Mouse (Mus musculus) neural tube, embryonic 15.5 days (tissue): ENCODE data around the gene Igsf11. TPM values are rescaled to one million over a fixed set of nuclear protein-coding genes. Genes with fewer than 3 reads are reported as not detected.

Experiments used
- ATAC-seq: fragments of 200-750 bp; cut with Nextera tagmentation; 2 replicates; pipeline ENCODE4 v1.8.0; 2017; ENCODE audit warnings: mild to moderate bottlenecking, moderate TSS enrichment, moderate library complexity; ENCODE audit not compliant: low FRiP score
- H3K27ac ChIP-seq: fragments of 300-500 bp; sonication (generic); replicated peaks from 2 replicates; pipeline ENCODE4 v1.5.1; 2015; ENCODE audit warnings: mild to moderate bottlenecking, inconsistent platforms
- H3K27me3 ChIP-seq: fragments of 300-500 bp; sonication (generic); replicated peaks from 2 replicates; pipeline ENCODE4 v1.6.1; 2015; ENCODE audit warnings: inconsistent platforms
- H3K36me3 ChIP-seq: fragments of 300-500 bp; sonication (generic); 2 replicates; pipeline ENCODE4 v1.6.1; 2015; ENCODE audit warnings: inconsistent platforms
- H3K4me1 ChIP-seq: fragments of 300-500 bp; sonication (generic); 2 replicates; pipeline ENCODE4 v1.6.1; 2015; ENCODE audit warnings: inconsistent platforms
- H3K4me2 ChIP-seq: fragments of 300-500 bp; sonication (generic); 2 replicates; pipeline ENCODE4 v1.6.1; 2015; ENCODE audit warnings: inconsistent platforms, mild to moderate bottlenecking, moderate library complexity
- H3K4me3 ChIP-seq: fragments of 300-500 bp; sonication (generic); replicated peaks from 2 replicates; pipeline ENCODE4 v1.5.1; 2015; ENCODE audit warnings: mild to moderate bottlenecking, inconsistent platforms
- H3K9ac ChIP-seq: fragments of 300-500 bp; sonication (generic); replicated peaks from 2 replicates; pipeline ENCODE4 v1.6.1; 2015; ENCODE audit warnings: mild to moderate bottlenecking, inconsistent platforms
- H3K9me3 ChIP-seq: fragments of 300-500 bp; sonication (generic); replicated peaks from 2 replicates; pipeline ENCODE4 v1.6.1; 2016; ENCODE audit warnings: inconsistent platforms
- WGBS: fragments of 180-500 bp; shearing (Covaris S2); methylation state at CpG from one replicate; pipeline ENCODE4 v1.1.7; 2015; ENCODE audit warnings: mixed read lengths; 5-methylcytosine and 5-hydroxymethylcytosine counted together
- polyA plus RNA-seq: library from polyadenylated mRNA; unstranded; fragments of >200 nt; fragmentation: Nextera tagmentation; extraction: Ambion mirVana; gene quantifications from 2 replicates; pipeline ENCODE4 v1.2.1, GENCODE M21; 2015

The Igsf11 gene
- polyA plus RNA-seq, 1 experiment from 2014 or later: 3.1 TPM

DNA sequence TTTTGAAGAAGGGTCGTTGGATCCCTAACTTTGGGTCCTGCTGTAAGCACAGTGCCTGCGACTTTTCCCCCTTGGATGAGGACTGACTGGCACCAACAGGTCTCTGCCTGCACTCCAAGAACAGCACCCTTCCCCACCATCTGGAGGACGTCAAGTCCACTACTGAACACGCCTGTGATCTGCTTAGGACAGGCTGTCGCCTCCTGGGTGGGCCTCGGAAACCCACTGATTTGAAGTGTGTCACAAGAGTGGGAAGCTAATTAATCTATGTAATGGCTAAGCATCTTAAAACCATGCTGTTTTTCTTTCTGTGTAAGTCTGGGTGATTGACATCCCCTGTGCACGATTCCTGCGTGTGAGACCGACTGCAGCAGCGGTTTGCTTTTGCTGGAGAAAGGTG is 13.4 kb downstream of the Igsf11 start:
- WGBS: 75% methylated on average over 10 of the region's 10 CpGs
- H3K4me3 ChIP-seq: no peak overlapping the region
- no peak overlapping the region for H3K4me2 ChIP-seq
- ATAC-seq: no peak
- peaks cover 8% of the 10 kb centered on the region; the same call in 1 of the 2 replicates for H3K4me1 ChIP-seq
- no peaks in the 10 kb centered on the region for H3K9me3 ChIP-seq
- H3K27me3 ChIP-seq: 0 out of 2 replicates have a peak, but pooled peaks cover 6% of the 10 kb centered on the region
- H3K36me3 ChIP-seq: no peaks in the 10 kb centered on the region
- no peak overlapping the region for H3K9ac ChIP-seq
- no peak overlapping the region for H3K27ac ChIP-seq

DNA sequence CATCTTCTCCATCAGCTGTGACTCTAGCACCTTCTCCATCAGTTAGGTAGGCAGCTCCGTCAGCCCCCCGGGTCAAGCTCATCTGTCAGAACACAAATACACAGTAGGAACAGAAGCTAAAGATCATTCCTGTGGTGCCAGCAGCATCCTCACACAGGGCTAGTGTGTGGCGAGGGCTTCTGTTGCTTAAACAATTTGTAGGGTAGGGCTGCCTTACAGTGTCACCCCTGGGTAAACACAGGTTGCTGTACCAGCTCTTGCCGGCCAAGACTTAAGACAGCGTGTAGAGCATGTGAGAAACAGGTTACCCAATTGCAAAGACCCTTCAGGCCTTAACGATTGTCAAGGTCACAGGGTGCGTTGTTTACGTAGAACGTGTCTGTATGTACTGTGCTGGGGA is 15.8 kb downstream of the Igsf11 start:
- ATAC-seq: 0 out of 2 replicates have a peak, but pooled peaks have one; percentile 39
- Histone ChIP-seq H3K4me3 (no peak overlapping the region), H3K9ac (no peak overlapping the region), H3K27ac (no peak overlapping the region), H3K27me3 (0 out of 2 replicates have a peak, but pooled peaks cover 5% of the 10 kb centered on the region), H3K4me1 (peaks cover 3% of the 10 kb centered on the region; the same call in 1 of the 2 replicates), H3K4me2 (no peak overlapping the region), H3K36me3 (no peaks in the 10 kb centered on the region), H3K9me3 (no peaks in the 10 kb centered on the region)
- 69% methylated on average over 9 of the region's 9 CpGs for WGBS

DNA sequence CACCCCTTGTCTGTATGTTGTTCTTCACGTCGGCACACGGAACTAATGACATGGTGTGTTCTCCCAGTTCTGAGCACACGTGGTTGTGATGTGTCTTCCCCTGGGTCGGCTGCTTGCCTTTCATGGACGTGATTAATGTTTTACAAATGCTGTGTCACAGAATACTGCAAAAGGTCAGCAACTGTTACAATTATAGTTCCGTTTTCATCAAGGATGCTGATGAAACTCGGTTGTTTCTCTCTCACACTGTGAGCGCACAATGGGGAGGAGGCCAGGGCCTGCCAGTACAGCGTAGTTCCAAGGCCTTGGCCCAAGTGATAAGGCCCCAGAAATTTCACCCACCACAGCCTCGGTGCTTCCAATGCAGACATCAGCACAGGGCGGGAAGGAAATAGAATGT is 17.0 kb downstream of the Igsf11 start:
- Histone ChIP-seq H3K36me3 (no peaks in the 10 kb centered on the region), H3K27ac (no peak overlapping the region), H3K4me1 (0 out of 2 replicates have a peak, but pooled peaks cover 3% of the 10 kb centered on the region), H3K9ac (no peak overlapping the region), H3K9me3 (no peaks in the 10 kb centered on the region), H3K4me2 (no peak overlapping the region), H3K27me3 (no peaks in the 10 kb centered on the region), H3K4me3 (no peak overlapping the region)
- WGBS: 59% methylated on average over 12 of the region's 12 CpGs
- no peak for ATAC-seq

DNA sequence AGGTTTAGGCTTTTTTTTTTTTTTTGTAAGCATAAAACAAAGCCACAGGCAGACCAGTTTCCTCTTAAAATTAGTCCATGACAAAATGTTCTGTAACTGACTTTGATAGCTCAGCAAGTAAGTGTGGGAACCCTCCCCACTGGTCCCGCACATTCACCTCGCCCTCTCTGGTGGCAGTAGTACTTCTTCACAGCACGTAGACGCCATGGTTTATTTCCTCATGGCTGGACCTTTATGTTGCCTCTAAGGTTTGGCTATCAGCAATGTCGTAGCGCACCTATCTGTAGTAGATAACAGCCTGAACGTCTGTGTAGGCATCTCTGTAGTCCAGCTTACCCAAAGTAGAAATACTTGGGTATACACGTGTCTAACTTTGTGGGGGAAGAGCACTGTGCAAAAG is 17.6 kb downstream of the Igsf11 start:
- no peak for ATAC-seq
- Histone ChIP-seq H3K4me3 (no peak overlapping the region), H3K4me2 (no peak overlapping the region), H3K4me1 (0 out of 2 replicates have a peak, but pooled peaks cover 3% of the 10 kb centered on the region), H3K9me3 (no peaks in the 10 kb centered on the region), H3K9ac (no peak overlapping the region), H3K27me3 (no peaks in the 10 kb centered on the region), H3K27ac (no peak overlapping the region), H3K36me3 (no peaks in the 10 kb centered on the region)
- WGBS: 87% methylated on average over 8 of the region's 8 CpGs

DNA sequence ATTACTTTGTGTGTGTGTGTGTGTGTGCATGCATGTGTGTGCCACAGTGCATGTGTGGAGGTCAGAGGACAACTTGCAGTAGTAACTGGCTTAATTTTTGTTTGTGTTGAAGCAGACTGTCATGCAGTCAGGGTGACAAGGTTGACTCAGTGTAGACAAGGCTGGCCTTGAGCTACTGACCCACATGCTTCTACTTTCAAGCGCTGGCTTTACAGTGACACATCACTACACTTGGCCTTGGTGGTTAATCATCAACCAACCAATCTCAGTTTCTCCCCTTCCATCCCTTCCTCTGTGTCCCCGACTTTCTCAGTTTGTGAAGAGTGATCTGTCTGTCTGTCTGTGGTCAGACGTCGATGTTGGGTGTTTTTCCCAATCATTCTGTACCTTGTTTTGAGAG is 23.0 kb downstream of the Igsf11 start:
- Histone ChIP-seq H3K27me3 (no peaks in the 10 kb centered on the region), H3K4me3 (no peak overlapping the region), H3K9ac (no peak overlapping the region), H3K4me2 (no peak overlapping the region), H3K9me3 (no peaks in the 10 kb centered on the region), H3K27ac (no peak overlapping the region), H3K36me3 (no peaks in the 10 kb centered on the region), H3K4me1 (no peaks in the 10 kb centered on the region)
- 92% methylated on average over 4 of the region's 4 CpGs for WGBS
- no peak for ATAC-seq

DNA sequence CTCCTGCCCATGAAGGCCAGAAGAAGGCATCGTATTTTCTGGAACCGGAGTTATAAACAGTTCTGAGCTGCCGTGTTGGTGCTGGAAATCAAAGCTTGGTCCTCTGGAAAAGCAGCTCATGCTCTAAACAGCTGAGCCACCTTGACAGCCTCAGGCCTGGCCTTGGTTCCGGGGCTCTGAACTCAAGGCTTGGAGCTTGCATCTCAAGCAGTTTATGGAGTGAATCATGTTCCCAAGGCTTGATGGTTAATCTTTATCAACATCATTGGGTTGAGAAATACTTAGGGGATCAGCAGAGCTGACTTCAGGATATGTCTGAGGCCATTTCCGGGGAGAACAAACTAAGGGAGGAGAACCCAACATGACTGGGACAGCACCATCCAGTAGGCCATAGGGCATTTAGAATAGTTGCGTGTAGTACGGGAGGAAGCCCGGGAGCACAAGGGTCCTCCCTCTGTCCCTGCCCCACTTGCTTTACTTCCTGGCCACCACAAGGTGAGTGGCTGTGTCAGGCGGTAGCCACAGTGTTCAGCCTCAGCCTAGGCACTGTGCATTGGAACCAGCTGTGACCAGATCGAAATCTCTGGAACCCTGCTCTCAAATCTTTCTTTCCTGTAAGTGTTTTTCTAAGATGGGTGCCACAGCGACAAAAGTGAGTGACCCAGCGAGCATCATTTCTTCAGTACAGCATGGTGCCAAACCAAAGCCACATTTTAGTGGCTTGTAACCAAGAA is 23.7 kb downstream of the Igsf11 start:
- no peaks in the 10 kb centered on the region for H3K27me3 ChIP-seq
- H3K4me2 ChIP-seq: no peak overlapping the region
- H3K27ac ChIP-seq: no peak overlapping the region
- no peak for ATAC-seq
- H3K4me3 ChIP-seq: no peak overlapping the region
- H3K4me1 ChIP-seq: no peaks in the 10 kb centered on the region
- H3K9me3 ChIP-seq: no peaks in the 10 kb centered on the region
- H3K9ac ChIP-seq: no peak overlapping the region
- whole genome bisulfite sequencing: 95% methylated on average over 12 of the region's 12 CpGs
- H3K36me3 ChIP-seq: no peaks in the 10 kb centered on the region

DNA sequence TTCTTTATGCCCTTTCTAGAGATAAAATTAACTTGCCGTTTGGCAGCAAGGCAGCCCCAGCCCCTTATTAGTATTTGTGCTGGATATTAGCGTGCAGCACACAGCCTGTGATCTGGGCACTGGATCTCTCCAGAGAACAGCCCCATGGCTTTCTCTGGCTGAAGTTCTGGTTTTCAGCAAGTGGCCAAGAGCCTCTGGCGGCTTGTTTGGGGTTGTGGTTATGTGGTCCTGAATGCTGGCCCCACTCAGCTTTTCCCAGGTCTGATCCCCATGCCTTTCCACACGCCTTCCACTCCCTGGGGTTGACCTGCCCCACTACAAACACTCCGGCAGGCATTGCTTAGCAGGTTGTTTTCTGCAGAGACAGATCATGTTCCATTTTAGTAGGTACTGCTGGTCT is 24.4 kb downstream of the Igsf11 start:
- Histone ChIP-seq H3K9ac (no peak overlapping the region), H3K9me3 (no peaks in the 10 kb centered on the region), H3K36me3 (no peaks in the 10 kb centered on the region), H3K4me1 (no peaks in the 10 kb centered on the region), H3K4me2 (no peak overlapping the region), H3K27me3 (no peaks in the 10 kb centered on the region), H3K27ac (no peak overlapping the region), H3K4me3 (no peak overlapping the region)
- ATAC-seq: no peak
- WGBS: 76% methylated on average over 5 of the region's 5 CpGs

DNA sequence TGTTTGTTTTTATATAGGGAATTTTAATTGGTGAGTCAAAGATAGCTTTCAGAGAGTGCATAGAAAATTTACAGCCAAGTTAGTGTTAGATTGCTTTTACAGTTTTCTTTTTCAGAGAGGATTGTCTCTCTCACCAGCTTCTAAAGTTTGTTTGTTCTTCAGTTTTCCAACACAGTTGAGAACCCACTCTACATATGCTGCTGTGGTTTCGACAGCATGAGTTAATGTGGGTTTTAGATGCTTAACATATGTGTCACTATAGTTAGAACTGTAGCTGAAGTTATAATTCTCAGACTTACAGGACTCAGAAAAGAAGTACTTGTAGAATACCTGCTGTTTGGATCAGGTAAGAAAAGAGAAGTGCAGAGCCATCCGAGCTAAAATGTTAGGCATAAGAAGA is 25.6 kb downstream of the Igsf11 start:
- Histone ChIP-seq H3K4me3 (no peak overlapping the region), H3K4me1 (no peaks in the 10 kb centered on the region; the same call in 1 of the 2 replicates), H3K9ac (no peak overlapping the region), H3K4me2 (no peak overlapping the region), H3K36me3 (no peaks in the 10 kb centered on the region), H3K9me3 (no peaks in the 10 kb centered on the region), H3K27me3 (no peaks in the 10 kb centered on the region), H3K27ac (no peak overlapping the region)
- no peak for ATAC-seq
- WGBS: 93% methylated on average over 2 of the region's 2 CpGs

DNA sequence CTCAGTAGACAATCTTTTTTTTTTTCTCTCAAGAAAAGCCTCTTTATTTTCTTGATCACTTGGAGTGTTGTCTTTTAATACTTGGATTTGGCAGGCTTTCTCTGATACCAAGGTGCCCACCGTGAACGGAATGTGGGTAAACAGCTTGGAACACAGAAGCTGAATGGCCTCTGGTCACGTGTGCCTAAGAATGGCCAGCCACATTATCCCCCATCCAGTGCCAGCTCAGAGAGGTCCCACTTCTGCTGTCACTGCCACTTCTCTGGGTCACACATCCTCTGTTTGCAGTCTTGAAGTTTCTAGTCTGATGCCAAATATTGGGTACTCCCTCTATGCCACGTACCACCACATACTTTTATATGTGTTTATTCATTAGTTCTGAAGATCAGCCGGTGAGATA is 28.0 kb downstream of the Igsf11 start:
- Histone ChIP-seq H3K4me2 (no peak overlapping the region), H3K4me1 (no peaks in the 10 kb centered on the region; the same call in none of the 2 replicates), H3K27me3 (no peaks in the 10 kb centered on the region), H3K9ac (no peak overlapping the region), H3K36me3 (no peaks in the 10 kb centered on the region), H3K27ac (no peak overlapping the region), H3K9me3 (no peaks in the 10 kb centered on the region), H3K4me3 (no peak overlapping the region)
- 66% methylated on average over 5 of the region's 5 CpGs for WGBS
- peak; percentile 61; the same call in 1 of the 2 replicates for ATAC-seq

DNA sequence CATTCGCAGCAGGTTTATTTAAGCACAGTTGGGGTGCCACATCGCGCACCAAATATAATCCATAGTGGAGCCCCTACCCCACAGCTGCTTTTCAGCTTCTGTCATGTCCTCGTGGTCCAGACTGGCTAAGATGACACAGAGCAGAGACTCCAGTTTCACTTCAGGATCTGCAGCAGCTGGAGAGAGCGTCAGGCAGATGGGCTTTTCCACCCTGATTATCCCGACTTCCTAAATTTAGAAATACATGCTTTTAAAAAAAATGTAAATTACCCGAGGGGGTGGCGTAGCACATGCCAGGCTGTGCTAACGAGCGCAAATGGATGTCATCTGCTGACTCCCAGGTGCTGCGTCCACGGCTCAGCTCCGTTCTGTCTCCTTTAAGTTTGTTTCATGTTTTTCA is 32.5 kb downstream of the Igsf11 start:
- Histone ChIP-seq H3K9me3 (no peaks in the 10 kb centered on the region), H3K27me3 (no peaks in the 10 kb centered on the region), H3K9ac (no peak overlapping the region), H3K4me2 (peak overlapping the region; percentile 41), H3K4me1 (no peaks in the 10 kb centered on the region; the same call in none of the 2 replicates), H3K27ac (no peak overlapping the region), H3K4me3 (0 out of 2 replicates have a peak overlapping the region, but pooled peaks have one; percentile 12), H3K36me3 (no peaks in the 10 kb centered on the region)
- WGBS: 53% methylated on average over 13 of the region's 13 CpGs
- ATAC-seq: no peak

DNA sequence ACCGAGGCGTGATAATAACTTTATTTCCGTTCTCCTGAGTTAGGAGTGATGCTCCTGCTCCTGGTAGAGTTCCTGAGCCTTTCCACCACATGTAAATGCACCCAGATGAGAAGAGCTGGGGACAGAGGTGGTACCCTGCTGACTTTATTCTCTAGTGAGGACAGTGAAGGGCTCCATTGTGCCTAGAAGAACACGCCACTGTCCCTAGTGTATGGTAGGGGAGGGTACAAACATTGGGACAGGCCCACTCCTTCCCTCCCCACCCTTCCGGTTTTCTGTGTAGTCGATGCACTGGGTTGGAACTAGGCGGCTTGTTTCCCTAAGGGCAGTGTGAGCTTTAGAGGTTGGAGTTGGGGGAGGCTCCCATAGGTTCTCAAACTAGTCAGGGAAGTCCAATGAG is 36.3 kb downstream of the Igsf11 start:
- no peaks in the 10 kb centered on the region for H3K9me3 ChIP-seq
- no peak overlapping the region for H3K4me3 ChIP-seq
- H3K27ac ChIP-seq: no peak overlapping the region
- no peaks in the 10 kb centered on the region for H3K27me3 ChIP-seq
- no peak overlapping the region for H3K4me2 ChIP-seq
- no peaks in the 10 kb centered on the region for H3K36me3 ChIP-seq
- no peaks in the 10 kb centered on the region; the same call in none of the 2 replicates for H3K4me1 ChIP-seq
- ATAC-seq: no peak
- WGBS: 90% methylated on average over 7 of the region's 7 CpGs
- H3K9ac ChIP-seq: no peak overlapping the region

DNA sequence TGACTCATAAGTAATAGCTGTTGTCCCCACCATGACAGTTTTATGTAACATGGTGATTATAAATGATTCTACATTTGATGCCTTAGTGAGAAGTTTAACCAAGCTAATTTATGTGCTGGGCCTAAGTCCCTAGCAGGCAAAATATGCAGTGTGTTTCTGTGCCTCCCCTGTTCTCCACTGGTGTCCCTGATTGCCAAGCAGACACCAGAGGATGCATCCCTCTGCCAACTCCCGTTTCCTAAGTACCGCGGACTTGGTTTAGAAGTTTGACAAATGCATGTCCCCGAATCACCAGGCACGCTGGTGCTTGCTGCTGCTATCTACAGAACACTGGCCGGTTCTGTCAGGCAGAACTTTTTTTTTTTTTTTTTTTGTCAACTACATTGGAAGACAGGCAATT is 39.0 kb downstream of the Igsf11 start:
- Histone ChIP-seq H3K9me3 (no peaks in the 10 kb centered on the region), H3K36me3 (no peaks in the 10 kb centered on the region), H3K27ac (peak overlapping the region; percentile 33; the same call in 1 of the 2 replicates), H3K4me1 (no peaks in the 10 kb centered on the region), H3K9ac (no peak overlapping the region), H3K4me3 (no peak overlapping the region), H3K27me3 (no peaks in the 10 kb centered on the region), H3K4me2 (no peak overlapping the region)
- WGBS: 56% methylated on average over 6 of the region's 6 CpGs
- ATAC-seq: no peak
